Mouse (Mus musculus) small intestine, adult 2 months (tissue): ENCODE measurements around the gene Sdhb.

ENCODE experiments used
- CTCF ChIP-seq: fragments of 200-500 bp; IDR thresholded peaks from 2 replicates; pipeline ENCODE4 v1.5.1; 2012; ENCODE audit warnings: low read depth, mild to moderate bottlenecking, control low read depth, inconsistent platforms, low read length, moderate library complexity, mixed read lengths; ENCODE audit not compliant: insufficient replicate concordance, insufficient read length; ENCODE audit errors: extremely low read depth
- POLR2A ChIP-seq: fragments of 200-500 bp; IDR thresholded peaks from 2 replicates; pipeline ENCODE4 v1.6.1; 2012; ENCODE audit warnings: low read depth, mild to moderate bottlenecking, control low read depth, inconsistent platforms, low read length, moderate library complexity

DNA sequence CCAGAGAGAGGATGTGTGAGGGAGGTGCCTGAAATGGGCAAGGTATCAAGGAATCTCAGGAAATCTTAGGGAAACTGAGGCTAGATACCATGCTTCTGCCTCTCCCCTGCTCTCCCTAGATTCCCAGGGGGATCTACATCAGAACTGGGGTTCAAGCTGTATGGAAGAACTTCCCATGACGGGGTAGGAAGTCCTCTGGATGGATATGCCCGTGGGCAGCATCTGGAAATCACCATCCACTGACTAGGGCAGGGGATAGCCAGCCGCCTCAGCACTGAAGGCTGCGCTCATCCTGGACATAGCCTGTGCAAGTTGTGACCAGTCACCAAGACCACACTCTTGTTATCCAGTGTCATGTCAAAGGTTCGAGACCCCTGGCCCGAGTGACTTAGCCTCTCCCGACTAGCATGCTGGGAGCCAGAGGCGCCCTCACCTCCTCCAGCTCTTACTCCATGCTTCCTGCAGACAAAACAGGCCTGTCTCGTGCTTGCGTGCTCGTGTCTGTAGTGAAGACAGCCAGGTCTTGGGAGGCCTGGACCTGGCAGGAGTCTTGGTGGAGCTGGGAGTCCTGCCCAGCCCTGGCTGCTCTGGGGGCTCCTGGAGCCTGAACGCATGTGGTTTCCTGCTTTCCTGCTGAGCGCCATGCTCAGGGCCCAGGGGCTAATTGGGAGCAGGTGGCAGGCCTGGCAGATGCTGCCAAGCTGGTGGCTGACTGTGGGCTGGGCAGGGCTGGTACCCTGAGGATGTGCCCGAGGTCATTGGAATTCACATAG lies 50.7 kb downstream of the Sdhb start:
- TF ChIP-seq CTCF, result no peak
- no peak for TF ChIP-seq POLR2A
